ENCODE assay signal across 8 mouse cellular contexts in the genomic region with DNA sequence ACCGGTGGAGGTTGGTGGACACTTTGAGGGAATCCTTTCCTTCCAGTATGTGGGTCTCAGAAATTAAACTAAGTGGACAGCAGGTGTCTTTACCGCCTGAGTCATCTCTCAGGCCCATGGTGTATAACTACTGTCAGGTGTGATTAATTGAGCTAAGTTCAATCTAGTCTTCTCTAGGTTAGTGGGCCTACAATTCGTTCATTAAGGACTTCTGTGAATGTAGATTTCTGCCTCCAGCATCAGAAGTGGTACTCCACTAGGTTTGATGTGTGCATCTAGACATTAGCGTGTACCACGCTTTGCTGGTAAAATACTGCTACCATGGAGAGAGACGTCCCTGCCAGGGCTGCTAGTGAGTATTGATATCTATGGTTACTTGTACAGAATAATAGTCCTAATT. TPM values are rescaled to one million over a fixed set of nuclear protein-coding genes. Genes with fewer than 3 reads are reported as not detected.
DNase-seq lines count a peak whose midpoint lies in the region; ATAC-seq and TF ChIP-seq lines count a peak whose summit lies in the region.

No protein-coding gene starts in this region.

- TF ChIP-seq CTCF in kidney, adult 2 months (conservative IDR thresholded peaks at IDR 0.05; ENCODE audit: insufficient read depth, insufficient read length, low read depth, low read length) = no peak
- TF ChIP-seq CTCF in bone marrow macrophage, adult 2 months (IDR thresholded peaks at IDR 0.05; ENCODE audit: low read depth, low read length) = no peak

- peak; percentile 31; the same call in 1 of the 2 replicates for ATAC-seq in kidney, embryonic 15.5 days (replicated peaks; ENCODE audit: low FRiP score)
- no peak for ATAC-seq in hindbrain, embryonic 15.5 days (ENCODE audit: low FRiP score, low read depth)
- peak; percentile 24; the same call in 1 of the 2 replicates for ATAC-seq in midbrain, embryonic 15.5 days (replicated peaks)
- no peak for ATAC-seq in megakaryocyte progenitor cell, adult 5-6 weeks (replicated peaks; ENCODE audit: poor library complexity)

- peak overlapping the region; percentile 69 for H3K4me3 ChIP-seq in kidney, embryonic 15.5 days (replicated peaks)
- H3K4me3 ChIP-seq in kidney, adult 2 months (ENCODE audit: insufficient read depth, low read depth, low read length) = no peak overlapping the region
- H3K4me3 ChIP-seq in bone marrow macrophage, adult 2 months (ENCODE audit: insufficient read depth, low read length) = peak overlapping the region; percentile 99
- H3K4me3 ChIP-seq in hindbrain, embryonic 15.5 days = peak overlapping the region; percentile 68
- peak overlapping the region; percentile 77 for H3K4me3 ChIP-seq in midbrain, embryonic 15.5 days

- no peak for DNase-seq in kidney, adult 2 months
- no peak for DNase-seq in spleen, adult 18-20 months
- no peak for DNase-seq in gastrocnemius, adult 18-20 months (ENCODE audit: low spot score)

- H3K4me2 ChIP-seq in kidney, embryonic 15.5 days = peak overlapping the region; percentile 66
- H3K4me2 ChIP-seq in hindbrain, embryonic 15.5 days = peak overlapping the region; percentile 93
- peak overlapping the region; percentile 83 for H3K4me2 ChIP-seq in midbrain, embryonic 15.5 days

- peaks cover 15% of the 10 kb centered on the region for H3K4me1 ChIP-seq in kidney, embryonic 15.5 days
- peaks cover 4% of the 10 kb centered on the region; the same call in 1 of the 2 replicates for H3K4me1 ChIP-seq in kidney, adult 2 months (ENCODE audit: control insufficient read depth, insufficient read depth, low read length)
- peaks cover 7% of the 10 kb centered on the region for H3K4me1 ChIP-seq in bone marrow macrophage, adult 2 months (ENCODE audit: control insufficient read depth, insufficient read depth, low read length)
- peaks cover 7% of the 10 kb centered on the region for H3K4me1 ChIP-seq in hindbrain, embryonic 15.5 days (replicated peaks)
- peaks cover 7% of the 10 kb centered on the region; the same call in 1 of the 2 replicates for H3K4me1 ChIP-seq in midbrain, embryonic 15.5 days

- H3K36me3 ChIP-seq in kidney, embryonic 15.5 days = peaks cover 22% of the 10 kb centered on the region
- no peaks in the 10 kb centered on the region for H3K36me3 ChIP-seq in kidney, adult 2 months (ENCODE audit: control insufficient read depth, insufficient read depth, low read length)
- no peaks in the 10 kb centered on the region for H3K36me3 ChIP-seq in hindbrain, embryonic 15.5 days
- H3K36me3 ChIP-seq in midbrain, embryonic 15.5 days (replicated peaks) = no peaks in the 10 kb centered on the region

- peak overlapping the region; percentile 40 for H3K9ac ChIP-seq in kidney, embryonic 15.5 days
- H3K9ac ChIP-seq in hindbrain, embryonic 15.5 days = 0 out of 2 replicates have a peak overlapping the region, but pooled peaks have one; percentile 62
- no peak overlapping the region for H3K9ac ChIP-seq in midbrain, embryonic 15.5 days

- H3K27me3 ChIP-seq in kidney, embryonic 15.5 days = no peaks in the 10 kb centered on the region
- H3K27me3 ChIP-seq in kidney, adult 2 months (replicated peaks; ENCODE audit: control insufficient read depth, insufficient read depth, low read length) = no peaks in the 10 kb centered on the region
- no peaks in the 10 kb centered on the region for H3K27me3 ChIP-seq in hindbrain, embryonic 15.5 days
- H3K27me3 ChIP-seq in midbrain, embryonic 15.5 days (replicated peaks) = no peaks in the 10 kb centered on the region

- no peaks in the 10 kb centered on the region for H3K9me3 ChIP-seq in kidney, embryonic 15.5 days (replicated peaks)
- H3K9me3 ChIP-seq in hindbrain, embryonic 15.5 days = no peaks in the 10 kb centered on the region
- no peaks in the 10 kb centered on the region for H3K9me3 ChIP-seq in midbrain, embryonic 15.5 days

- 48% methylated on average over 6 of the region's 6 CpGs for WGBS in kidney, embryonic 15.5 days
- 33% methylated on average over 6 of the region's 6 CpGs for WGBS in kidney, adult 2 months
- 50% methylated on average over 6 of the region's 6 CpGs for WGBS in hindbrain, embryonic 15.5 days
- WGBS in midbrain, embryonic 15.5 days = 60% methylated on average over 6 of the region's 6 CpGs

- no peak overlapping the region for H3K27ac ChIP-seq in kidney, embryonic 15.5 days
- H3K27ac ChIP-seq in kidney, adult 2 months (ENCODE audit: insufficient read depth, low read depth, low read length) = no peak overlapping the region
- no peak overlapping the region for H3K27ac ChIP-seq in bone marrow macrophage, adult 2 months (ENCODE audit: insufficient read depth, low read depth, low read length)
- no peak overlapping the region for H3K27ac ChIP-seq in hindbrain, embryonic 15.5 days (replicated peaks)
- H3K27ac ChIP-seq in midbrain, embryonic 15.5 days = no peak overlapping the region

- no peak for TF ChIP-seq POLR2A in kidney, adult 2 months (IDR thresholded peaks at IDR 0.05; ENCODE audit: low read depth, low read length)
- TF ChIP-seq POLR2A in bone marrow macrophage, adult 2 months (IDR thresholded peaks at IDR 0.05; ENCODE audit: borderline replicate concordance, low read depth, low read length) = no peak

RNA-seq across cellular contexts. Expression of a gene that starts 1.0 kb away (rescaled TPM):
- 36.9 and 39.4 TPM in 2 replicates for polyA plus RNA-seq in kidney, embryonic 15.5 days (2015; fragmentation: Nextera tagmentation; extraction: Ambion mirVana)
- 7.4 and 9.3 TPM in 2 replicates for polyA plus RNA-seq in kidney, adult 2 months (2012; rRNA removed)
- polyA plus RNA-seq in bone marrow macrophage, adult 2 months (2012; ENCODE audit: insufficient read depth, insufficient read length, missing spikeins) = 17.1 and 18.0 TPM in 2 replicates
- 16.4 and 17.1 TPM in 2 replicates for polyA plus RNA-seq in hindbrain, embryonic 15.5 days (2015; fragmentation: Nextera tagmentation; extraction: Ambion mirVana)
- polyA plus RNA-seq in midbrain, embryonic 15.5 days (2015; fragmentation: Nextera tagmentation; extraction: Ambion mirVana) = 13.6 and 14.0 TPM in 2 replicates
- total RNA-seq in megakaryocyte progenitor cell, adult 5-6 weeks (2015) = 38.3 and 49.5 TPM in 2 replicates
- 50.7 and 70.6 TPM in 2 replicates for total RNA-seq in megakaryocyte progenitor cell, adult 5-6 weeks (2017)
- 10 to 100 TPM; 10.9 to 12.6 TPM for total RNA-seq in gastrocnemius, adult 18-20 months (2021)

Comparison
In these comparisons a context has a peak if more than half of its experiments do, and no peak if none do; other contexts are left out.
1. ATAC-seq: peak in kidney, embryonic 15.5 days (single experiment) and midbrain, embryonic 15.5 days (single experiment); none in hindbrain, embryonic 15.5 days (single experiment) and megakaryocyte progenitor cell, adult 5-6 weeks (single experiment).
2. Peak in every context shown above with its lines, with median percentiles within 50 percentile points of each other: H3K4me2 ChIP-seq.